Mouse (Mus musculus) hindbrain, embryonic 16.5 days (tissue): ENCODE results near the gene Pitpnm3. TPM values are rescaled to one million over a fixed set of nuclear protein-coding genes. Genes with fewer than 3 reads are reported as not detected.
A peak's percentile ranks its signal among the peaks of the same experiment; 100 is the strongest.

ENCODE experiments used
- ATAC-seq: fragments of 200-750 bp; cut with Nextera tagmentation; 2 replicates; pipeline ENCODE4 v1.8.0; 2017; ENCODE audit warnings: moderate TSS enrichment, moderate library complexity
- H3K27ac ChIP-seq: fragments of 300-500 bp; sonication (generic); 2 replicates; pipeline ENCODE4 v1.5.1; 2014; ENCODE audit warnings: low read depth, mild to moderate bottlenecking, control low read depth, low read length, moderate library complexity
- H3K27me3 ChIP-seq: fragments of 300-500 bp; sonication (generic); replicated peaks from 2 replicates; pipeline ENCODE4 v1.6.1; 2014; ENCODE audit warnings: low read length; ENCODE audit not compliant: control insufficient read depth, insufficient read depth
- H3K36me3 ChIP-seq: fragments of 300-500 bp; sonication (generic); 2 replicates; pipeline ENCODE4 v1.6.1; 2014; ENCODE audit warnings: mild to moderate bottlenecking, low read length, moderate library complexity, mixed read lengths; ENCODE audit not compliant: control insufficient read depth, insufficient read depth
- H3K4me1 ChIP-seq: fragments of 300-500 bp; sonication (generic); 2 replicates; pipeline ENCODE4 v1.6.1; 2014; ENCODE audit warnings: low read depth, low read length; ENCODE audit not compliant: control insufficient read depth, insufficient read depth
- H3K4me2 ChIP-seq: fragments of 300-500 bp; sonication (generic); 2 replicates; pipeline ENCODE4 v1.6.1; 2014; ENCODE audit warnings: mild to moderate bottlenecking, low read length, control low read depth, moderate library complexity
- H3K4me3 ChIP-seq: fragments of 300-500 bp; sonication (generic); 2 replicates; pipeline ENCODE4 v1.5.1; 2014; ENCODE audit warnings: mild to moderate bottlenecking, low read length, control low read depth, moderate library complexity
- H3K9ac ChIP-seq: fragments of 300-500 bp; sonication (generic); 2 replicates; pipeline ENCODE4 v1.6.1; 2014; ENCODE audit warnings: low read depth, mild to moderate bottlenecking, control low read depth, low read length, moderate library complexity
- H3K9me3 ChIP-seq: fragments of 300-500 bp; sonication (generic); 2 replicates; pipeline ENCODE4 v1.6.1; 2014; ENCODE audit warnings: mild to moderate bottlenecking, low read length, moderate library complexity; ENCODE audit not compliant: control insufficient read depth
- WGBS: fragments of 180-500 bp; shearing (Covaris S2); extraction: QIAGEN DNeasy Blood & Tissue Kit; methylation state at CpG from one replicate; pipeline ENCODE4 v1.1.7; 2014; 5-methylcytosine and 5-hydroxymethylcytosine counted together
- polyA plus RNA-seq: library from polyadenylated mRNA; unstranded; fragments of >200 nt; fragmentation: Nextera tagmentation; extraction: Ambion mirVana; gene quantifications from 2 replicates; pipeline ENCODE4 v1.2.1, GENCODE M21; 2015

Pitpnm3 gene
- polyA plus RNA-seq, 1 experiment from 2014 or later = 5.8 TPM

DNA sequence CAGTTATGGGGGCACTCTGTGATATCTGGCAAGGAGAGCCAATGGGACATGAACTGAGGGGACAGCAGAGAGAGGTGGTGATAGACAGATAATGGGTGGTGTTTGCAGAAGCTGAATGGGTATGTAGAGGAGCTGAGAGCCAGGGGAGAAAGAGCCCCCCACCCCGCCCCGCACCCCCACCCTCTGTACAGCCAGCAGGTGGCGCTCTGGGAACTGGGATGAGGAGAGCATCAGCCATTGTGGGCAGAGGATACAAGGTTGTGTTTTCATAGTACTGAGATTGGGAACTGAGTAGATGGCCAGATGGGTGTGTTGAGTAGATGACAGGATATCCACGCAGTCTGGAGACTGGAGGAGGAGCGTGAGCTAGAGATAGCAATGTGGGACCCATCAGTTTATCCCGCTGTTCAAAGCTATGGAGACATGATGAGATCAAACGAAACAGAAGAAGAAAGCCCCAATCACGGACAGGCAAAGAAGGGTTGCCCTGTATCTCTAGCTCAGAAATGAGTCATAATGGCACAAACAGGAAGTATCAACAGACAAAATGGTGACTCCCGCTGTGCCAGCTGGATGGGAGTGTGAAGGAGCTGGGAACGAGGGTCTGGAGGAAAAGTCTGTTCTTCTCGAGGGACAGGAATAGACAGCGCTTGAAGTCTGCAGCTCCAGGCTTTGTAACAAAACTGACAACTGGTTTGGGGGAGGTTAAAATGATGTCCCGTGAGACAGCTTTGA lies 118.9 kb downstream of the Pitpnm3 start:
- Histone ChIP-seq H3K4me1 (peaks cover 13% of the 10 kb centered on the region), H3K36me3 (no peaks in the 10 kb centered on the region), H3K9ac (no peak overlapping the region), H3K27me3 (no peaks in the 10 kb centered on the region), H3K9me3 (no peaks in the 10 kb centered on the region), H3K4me2 (no peak overlapping the region), H3K27ac (no peak overlapping the region), H3K4me3 (no peak overlapping the region)
- WGBS = 73% methylated on average over 13 of the region's 13 CpGs
- no peak for ATAC-seq

GRCm38 (mm10) chr11:72014674-72015073 lies 120.9 kb downstream of the Pitpnm3 start:
- ATAC-seq = no peak
- WGBS = 38% methylated on average over 4 of the region's 4 CpGs

DNA sequence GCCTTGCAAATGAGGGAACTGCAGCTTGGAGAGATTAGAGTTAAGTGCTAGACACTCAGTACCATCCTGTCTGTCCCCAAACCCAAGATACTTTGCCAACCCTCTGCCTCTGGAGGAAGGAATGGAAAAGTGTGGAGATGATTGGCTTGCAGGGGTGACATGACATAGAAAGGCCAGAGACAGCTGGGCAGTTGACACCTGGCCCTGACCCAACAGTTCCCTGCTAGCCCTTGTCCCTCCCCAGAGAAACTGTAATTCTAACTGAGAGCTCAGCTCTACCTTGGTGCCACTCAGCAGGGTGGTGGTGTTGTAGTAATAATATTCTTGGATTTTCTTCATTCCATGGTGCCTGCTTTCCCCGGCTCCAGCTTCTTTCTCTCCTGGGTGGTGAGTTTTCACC lies 123.6 kb downstream of the Pitpnm3 start:
- Histone ChIP-seq H3K4me1 (peaks cover 24% of the 10 kb centered on the region), H3K4me3 (no peak overlapping the region), H3K9ac (no peak overlapping the region), H3K27me3 (no peaks in the 10 kb centered on the region), H3K36me3 (no peaks in the 10 kb centered on the region), H3K4me2 (no peak overlapping the region), H3K9me3 (no peaks in the 10 kb centered on the region), H3K27ac (peak overlapping the region; percentile 54)
- WGBS = 63% methylated on average over 1 of the region's 1 CpGs
- ATAC-seq = no peak

More at GRCm38 (mm10) chr11:72014674-72015073, 120.9 kb downstream of the Pitpnm3 start:
- no peak overlapping the region for H3K4me3 ChIP-seq
- H3K4me2 ChIP-seq = no peak overlapping the region
- H3K36me3 ChIP-seq = no peaks in the 10 kb centered on the region
- peaks cover 31% of the 10 kb centered on the region for H3K4me1 ChIP-seq
- no peak overlapping the region for H3K27ac ChIP-seq
- H3K9ac ChIP-seq = no peak overlapping the region
- H3K27me3 ChIP-seq = no peaks in the 10 kb centered on the region
- H3K9me3 ChIP-seq = no peaks in the 10 kb centered on the region

DNA sequence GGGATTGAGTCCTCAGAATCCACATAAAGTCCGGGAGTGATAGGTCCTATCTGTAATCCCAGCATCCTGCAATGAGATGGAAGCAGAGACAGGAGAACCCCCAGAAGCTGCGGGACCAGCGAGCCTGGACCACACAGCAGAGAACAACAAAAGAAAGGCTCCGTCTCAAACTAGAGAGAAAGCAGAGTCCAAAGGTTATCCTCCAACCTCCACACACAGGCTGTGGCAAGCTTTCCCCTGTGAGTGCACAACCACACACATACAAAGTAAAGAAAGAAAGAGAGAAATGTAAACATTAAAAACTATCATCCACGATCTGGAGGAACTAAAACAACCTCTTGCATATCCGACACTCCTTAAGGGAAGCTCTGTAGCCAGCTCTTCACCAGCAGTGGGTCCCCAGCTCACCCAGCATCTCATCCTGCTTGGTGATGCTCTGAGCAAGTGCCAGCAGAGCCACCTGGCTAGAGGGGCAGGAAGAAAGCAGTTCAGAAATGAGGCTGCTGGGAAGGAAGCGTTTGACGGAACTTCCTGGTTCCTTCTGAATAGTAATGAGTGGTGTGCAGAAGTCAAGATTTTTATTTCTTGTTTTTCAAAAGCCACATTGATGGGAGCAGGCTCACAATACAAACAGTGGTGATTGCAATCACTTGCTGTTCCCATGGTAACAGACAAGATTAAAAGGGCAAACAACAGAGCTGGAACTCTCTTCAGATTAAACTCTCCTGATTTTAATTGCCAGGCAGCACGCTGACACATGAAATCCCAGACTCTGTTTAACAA lies 124.4 kb downstream of the Pitpnm3 start:
- H3K4me1 ChIP-seq = peaks cover 24% of the 10 kb centered on the region
- ATAC-seq = peak; percentile 61
- 0 out of 2 replicates have a peak overlapping the region, but pooled peaks have one; percentile 21 for H3K4me2 ChIP-seq
- H3K27ac ChIP-seq = peak overlapping the region; percentile 54
- H3K9me3 ChIP-seq = no peaks in the 10 kb centered on the region
- H3K36me3 ChIP-seq = no peaks in the 10 kb centered on the region
- H3K27me3 ChIP-seq = no peaks in the 10 kb centered on the region
- H3K4me3 ChIP-seq = no peak overlapping the region
- no peak overlapping the region for H3K9ac ChIP-seq
- 43% methylated on average over 9 of the region's 9 CpGs for WGBS

DNA sequence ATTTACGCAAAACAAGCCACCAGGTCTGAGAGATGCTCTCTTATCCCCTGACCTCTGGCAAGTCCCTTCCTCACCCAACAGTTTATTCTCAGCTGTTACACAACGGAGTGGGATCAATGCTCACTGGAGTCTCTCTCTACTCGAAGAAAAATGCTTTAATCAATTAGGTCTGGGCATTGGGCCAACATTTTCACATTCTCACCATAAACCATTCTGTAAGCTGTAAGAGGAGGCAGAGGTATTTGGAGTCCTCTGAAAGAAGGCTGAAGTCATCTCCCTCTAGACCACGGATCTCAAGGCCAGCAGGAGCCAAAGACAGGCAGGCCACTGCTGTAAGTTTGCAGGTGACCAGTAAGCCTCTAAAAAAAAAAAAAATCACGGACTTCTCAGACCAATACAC lies 125.2 kb downstream of the Pitpnm3 start:
- Histone ChIP-seq H3K27me3 (no peaks in the 10 kb centered on the region), H3K9ac (no peak overlapping the region), H3K4me2 (no peak overlapping the region), H3K4me3 (no peak overlapping the region), H3K36me3 (no peaks in the 10 kb centered on the region), H3K4me1 (peaks cover 24% of the 10 kb centered on the region), H3K27ac (peak overlapping the region; percentile 11; the same call in 1 of the 2 replicates), H3K9me3 (no peaks in the 10 kb centered on the region)
- ATAC-seq = no peak
- 34% methylated on average over 5 of the region's 5 CpGs for WGBS

DNA sequence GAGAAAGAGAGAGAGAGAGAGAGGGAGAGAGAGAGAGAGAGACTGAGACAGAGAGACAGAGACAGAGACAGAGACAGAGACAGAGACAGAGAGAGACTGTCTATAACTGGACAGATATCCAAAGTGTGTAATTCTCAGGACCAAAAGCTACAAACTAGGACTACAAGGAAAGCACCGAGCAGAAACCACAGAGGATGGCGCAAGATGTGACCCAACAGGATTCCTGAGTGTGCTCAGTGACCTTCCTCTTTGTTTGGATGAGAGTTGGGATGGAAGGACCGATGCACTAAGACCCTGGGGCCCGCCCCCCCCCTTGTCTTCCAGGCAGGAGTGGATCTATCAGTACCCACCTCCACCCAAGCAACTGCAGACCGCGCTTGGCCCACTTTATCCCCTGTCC lies 130.0 kb downstream of the Pitpnm3 start:
- no peak overlapping the region for H3K4me2 ChIP-seq
- H3K27me3 ChIP-seq = no peaks in the 10 kb centered on the region
- no peaks in the 10 kb centered on the region for H3K9me3 ChIP-seq
- no peak overlapping the region for H3K4me3 ChIP-seq
- WGBS = 87% methylated on average over 6 of the region's 6 CpGs
- H3K36me3 ChIP-seq = no peaks in the 10 kb centered on the region
- H3K4me1 ChIP-seq = peaks cover 11% of the 10 kb centered on the region
- no peak overlapping the region for H3K9ac ChIP-seq
- no peak overlapping the region for H3K27ac ChIP-seq
- ATAC-seq = no peak

DNA sequence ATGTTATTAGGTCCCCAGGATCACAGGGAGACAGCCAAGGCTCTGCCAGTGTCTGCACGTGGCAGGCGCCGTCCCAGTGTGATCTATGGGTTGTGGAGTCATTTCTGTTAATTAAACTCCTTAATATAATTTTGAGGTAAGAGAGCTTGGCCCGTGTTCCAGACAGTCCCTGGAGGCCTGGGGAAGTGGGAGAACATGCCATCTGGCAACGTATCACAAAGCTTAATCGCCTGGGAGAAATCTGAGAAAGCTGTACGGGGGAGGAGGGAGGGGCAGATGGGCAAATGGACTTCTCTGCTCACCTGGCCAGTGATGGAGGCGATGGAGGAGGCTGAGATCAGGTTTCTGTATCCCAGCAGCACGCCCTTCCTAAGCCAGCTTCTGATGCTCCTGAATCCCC lies 132.4 kb downstream of the Pitpnm3 start:
- Histone ChIP-seq H3K27ac (no peak overlapping the region), H3K4me2 (no peak overlapping the region), H3K4me3 (no peak overlapping the region), H3K4me1 (peaks cover 5% of the 10 kb centered on the region; the same call in 1 of the 2 replicates), H3K36me3 (no peaks in the 10 kb centered on the region), H3K9ac (no peak overlapping the region), H3K9me3 (no peaks in the 10 kb centered on the region), H3K27me3 (no peaks in the 10 kb centered on the region)
- 38% methylated on average over 9 of the region's 9 CpGs for WGBS
- no peak for ATAC-seq

- 48% methylated on average over 13 of the region's 13 CpGs for WGBS
- Histone ChIP-seq H3K9ac (no peak overlapping the region), H3K4me2 (no peak overlapping the region), H3K4me3 (no peak overlapping the region), H3K27me3 (no peaks in the 10 kb centered on the region), H3K27ac (no peak overlapping the region), H3K9me3 (no peaks in the 10 kb centered on the region), H3K36me3 (no peaks in the 10 kb centered on the region), H3K4me1 (peaks cover 5% of the 10 kb centered on the region; the same call in 1 of the 2 replicates)
- ATAC-seq = no peak
Observed at GRCm38 (mm10) chr11:72002138-72002853, 133.3 kb downstream of the Pitpnm3 start.

DNA sequence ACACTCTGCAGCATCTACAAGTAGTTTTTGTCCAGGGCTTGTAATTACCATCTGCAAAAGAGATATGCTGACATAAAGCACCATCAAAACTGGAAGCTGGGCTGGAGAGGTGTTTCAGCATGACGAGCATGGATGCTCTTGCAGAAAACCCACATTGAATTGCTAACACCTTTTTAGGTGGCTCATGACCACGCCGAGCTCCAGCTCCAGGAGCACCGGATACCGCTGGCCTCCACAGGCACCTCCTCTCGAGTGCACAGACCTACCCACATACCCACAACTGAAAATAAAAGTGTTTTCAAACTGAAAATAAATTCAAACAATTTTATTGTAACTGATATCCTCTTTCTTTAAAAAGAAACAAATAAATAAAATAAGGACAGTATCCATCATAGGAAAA lies 135.4 kb downstream of the Pitpnm3 start:
- Histone ChIP-seq H3K36me3 (no peaks in the 10 kb centered on the region), H3K4me2 (no peak overlapping the region), H3K4me1 (peaks cover 20% of the 10 kb centered on the region), H3K27me3 (no peaks in the 10 kb centered on the region), H3K27ac (no peak overlapping the region), H3K9ac (no peak overlapping the region), H3K4me3 (no peak overlapping the region), H3K9me3 (no peaks in the 10 kb centered on the region)
- 83% methylated on average over 6 of the region's 6 CpGs for WGBS
- no peak for ATAC-seq
